Mouse (Mus musculus): ENCODE measurements around the gene Tmem216. TPM values are rescaled to one million over a fixed set of nuclear protein-coding genes. Genes with fewer than 3 reads are reported as not detected.
A peak's percentile ranks its signal among the peaks of the same experiment; 100 is the strongest.

Tmem216 gene
- total and polyA plus RNA-seq, 3 experiments, result 1.7 to 20.3 (median 14.6) TPM

GRCm38 (mm10) chr19:10525106-10525901 lies 30.7 kb downstream of the Tmem216 start, which contains the start of gene Cpsf7:
Gene Cpsf7, plus strand, starts transcription at chr19:10525266.
- Histone ChIP-seq H3K36me3 (replicated peaks) (peaks cover 45% of the 10 kb centered on the region), H3K4me3 (ENCODE audit: low read depth, low read length) (peak within 1 kb of the TSS; percentile 96), H3K27me3 (ENCODE audit: insufficient read depth, low read length) (no peaks in the 10 kb centered on the region), H3K9me3 (replicated peaks) (no peaks in the 10 kb centered on the region), H3K4me1 (ENCODE audit: insufficient read depth, low read depth, low read length) (peaks cover 56% of the 10 kb centered on the region)
- DNase-seq (ENCODE audit: low spot score) (peak; percentile 82), ATAC-seq (ENCODE audit: extremely low read depth, insufficient number of reproducible peaks, low FRiP score, poor library complexity, severe bottlenecking) (peak; percentile 70)
- no peak for TF ChIP-seq POLR2AphosphoS5 (IDR thresholded peaks at IDR 0.05; ENCODE audit: insufficient replicate concordance, low read depth, low read length)
- TF ChIP-seq GATA2 (IDR thresholded peaks at IDR 0.05; ENCODE audit: borderline replicate concordance, low read depth, low read length), result no peak
- TF ChIP-seq GATA1 (IDR thresholded peaks at IDR 0.05; ENCODE audit: borderline replicate concordance, low read length), result no peak
- TF ChIP-seq CTCF (IDR thresholded peaks at IDR 0.05; ENCODE audit: low read depth, low read length), result no peak
- TF ChIP-seq TAL1 (conservative IDR thresholded peaks at IDR 0.05; ENCODE audit: low read depth, low read length), result no peak

- Histone ChIP-seq H3K27me3 (ENCODE audit: insufficient read depth, low read length) (no peaks in the 10 kb centered on the region), H3K4me1 (ENCODE audit: insufficient read depth, low read depth, low read length) (peaks cover 58% of the 10 kb centered on the region), H3K4me3 (ENCODE audit: low read depth, low read length) (peak overlapping the region; percentile 96), H3K9me3 (replicated peaks) (no peaks in the 10 kb centered on the region), H3K36me3 (replicated peaks) (peaks cover 39% of the 10 kb centered on the region)
- TF ChIP-seq CTCF (IDR thresholded peaks at IDR 0.05; ENCODE audit: low read depth, low read length), result no peak
- no peak for TF ChIP-seq TAL1 (conservative IDR thresholded peaks at IDR 0.05; ENCODE audit: low read depth, low read length)
- no peak for TF ChIP-seq POLR2AphosphoS5 (IDR thresholded peaks at IDR 0.05; ENCODE audit: insufficient replicate concordance, low read depth, low read length)
- no peak for TF ChIP-seq GATA2 (IDR thresholded peaks at IDR 0.05; ENCODE audit: borderline replicate concordance, low read depth, low read length)
- TF ChIP-seq GATA1 (IDR thresholded peaks at IDR 0.05; ENCODE audit: borderline replicate concordance, low read length), result no peak
- ATAC-seq (ENCODE audit: extremely low read depth, insufficient number of reproducible peaks, low FRiP score, poor library complexity, severe bottlenecking), result no peak
- DNase-seq (ENCODE audit: low spot score), result peak; percentile 8
Observed at GRCm38 (mm10) chr19:10524784-10525105, 31.3 kb downstream of the Tmem216 start.

GRCm38 (mm10) chr19:10523483-10524080 lies 32.5 kb downstream of the Tmem216 start:
- ATAC-seq (ENCODE audit: extremely low read depth, insufficient number of reproducible peaks, low FRiP score, poor library complexity, severe bottlenecking) (peak; percentile 70), DNase-seq (ENCODE audit: low spot score) (peak; percentile 42)

GRCm38 (mm10) chr19:10521926-10522325 lies 34.1 kb downstream of the Tmem216 start:
- Histone ChIP-seq H3K9me3 (replicated peaks) (no peaks in the 10 kb centered on the region), H3K36me3 (replicated peaks) (peaks cover 38% of the 10 kb centered on the region), H3K4me1 (ENCODE audit: insufficient read depth, low read depth, low read length) (peaks cover 59% of the 10 kb centered on the region), H3K4me3 (ENCODE audit: low read depth, low read length) (no peak overlapping the region; the same call in 1 of the 2 replicates), H3K27me3 (ENCODE audit: insufficient read depth, low read length) (no peaks in the 10 kb centered on the region)
- TF ChIP-seq GATA1 (IDR thresholded peaks at IDR 0.05; ENCODE audit: borderline replicate concordance, low read length), result no peak
- no peak for TF ChIP-seq TAL1 (conservative IDR thresholded peaks at IDR 0.05; ENCODE audit: low read depth, low read length)
- no peak for TF ChIP-seq POLR2AphosphoS5 (IDR thresholded peaks at IDR 0.05; ENCODE audit: insufficient replicate concordance, low read depth, low read length)
- TF ChIP-seq GATA2 (IDR thresholded peaks at IDR 0.05; ENCODE audit: borderline replicate concordance, low read depth, low read length), result no peak
- no peak for TF ChIP-seq CTCF (IDR thresholded peaks at IDR 0.05; ENCODE audit: low read depth, low read length)
- DNase-seq (ENCODE audit: low spot score), result no peak
- no peak for ATAC-seq (ENCODE audit: extremely low read depth, insufficient number of reproducible peaks, low FRiP score, poor library complexity, severe bottlenecking)

More at GRCm38 (mm10) chr19:10523483-10524080, 32.5 kb downstream of the Tmem216 start:
- H3K4me1 ChIP-seq (ENCODE audit: insufficient read depth, low read depth, low read length), result peaks cover 64% of the 10 kb centered on the region
- peak; percentile 73 for TF ChIP-seq TAL1 (conservative IDR thresholded peaks at IDR 0.05; ENCODE audit: low read depth, low read length)
- TF ChIP-seq CTCF (IDR thresholded peaks at IDR 0.05; ENCODE audit: low read depth, low read length), result no peak
- no peaks in the 10 kb centered on the region for H3K27me3 ChIP-seq (ENCODE audit: insufficient read depth, low read length)
- H3K36me3 ChIP-seq (replicated peaks), result peaks cover 33% of the 10 kb centered on the region
- H3K4me3 ChIP-seq (ENCODE audit: low read depth, low read length), result peak overlapping the region; percentile 96
- no peaks in the 10 kb centered on the region for H3K9me3 ChIP-seq (replicated peaks)

GRCm38 (mm10) chr19:10520355-10520754 lies 35.7 kb downstream of the Tmem216 start:
- DNase-seq (ENCODE audit: low spot score), result no peak
- ATAC-seq (ENCODE audit: extremely low read depth, insufficient number of reproducible peaks, low FRiP score, poor library complexity, severe bottlenecking), result no peak
- H3K4me1 ChIP-seq (ENCODE audit: insufficient read depth, low read depth, low read length), result peaks cover 50% of the 10 kb centered on the region

DNA sequence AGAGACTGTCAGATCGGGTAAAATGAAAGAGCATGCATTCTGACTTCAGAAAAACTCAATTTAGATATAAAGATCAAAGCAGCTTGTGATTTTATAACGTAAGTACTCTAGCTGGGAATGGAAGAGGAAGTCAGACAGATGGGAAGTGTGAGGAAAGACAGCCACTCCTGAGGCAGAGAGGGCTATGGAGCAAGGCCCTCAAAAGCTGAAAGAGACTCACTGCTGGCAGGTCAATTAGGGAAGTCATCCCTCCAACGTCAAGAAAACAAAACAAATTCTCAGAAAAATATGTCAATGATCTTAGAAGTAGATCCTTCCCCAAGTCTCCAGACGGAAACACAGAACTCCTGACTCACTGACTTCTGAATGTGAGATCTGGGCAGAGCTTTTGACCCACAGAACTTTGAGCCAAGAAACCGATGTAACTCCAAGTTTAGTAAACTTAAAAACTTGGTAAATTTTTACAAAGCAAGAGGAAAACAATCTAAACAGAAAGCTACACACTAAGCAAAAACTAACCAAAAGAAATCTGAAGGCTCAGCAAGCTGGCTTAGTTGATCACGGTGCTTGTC lies 45.2 kb downstream of the Tmem216 start:
- H3K36me3 ChIP-seq (replicated peaks), result peaks cover 81% of the 10 kb centered on the region
- H3K9me3 ChIP-seq (replicated peaks), result no peaks in the 10 kb centered on the region
- no peak overlapping the region for H3K4me3 ChIP-seq (ENCODE audit: low read depth, low read length)
- DNase-seq (ENCODE audit: low spot score) (no peak), ATAC-seq (ENCODE audit: extremely low read depth, insufficient number of reproducible peaks, low FRiP score, poor library complexity, severe bottlenecking) (no peak)
- TF ChIP-seq GATA2 (IDR thresholded peaks at IDR 0.05; ENCODE audit: borderline replicate concordance, low read depth, low read length), result no peak
- TF ChIP-seq CTCF (IDR thresholded peaks at IDR 0.05; ENCODE audit: low read depth, low read length), result no peak
- TF ChIP-seq TAL1 (conservative IDR thresholded peaks at IDR 0.05; ENCODE audit: low read depth, low read length), result no peak
- TF ChIP-seq POLR2AphosphoS5 (IDR thresholded peaks at IDR 0.05; ENCODE audit: insufficient replicate concordance, low read depth, low read length), result no peak
- no peak for TF ChIP-seq GATA1 (IDR thresholded peaks at IDR 0.05; ENCODE audit: borderline replicate concordance, low read length)
- peaks cover 2% of the 10 kb centered on the region; the same call in 1 of the 2 replicates for H3K4me1 ChIP-seq (ENCODE audit: insufficient read depth, low read depth, low read length)
- no peaks in the 10 kb centered on the region for H3K27me3 ChIP-seq (ENCODE audit: insufficient read depth, low read length)

More at GRCm38 (mm10) chr19:10520355-10520754, 35.7 kb downstream of the Tmem216 start:
- no peaks in the 10 kb centered on the region for H3K27me3 ChIP-seq (ENCODE audit: insufficient read depth, low read length)
- no peaks in the 10 kb centered on the region for H3K9me3 ChIP-seq (replicated peaks)
- no peak for TF ChIP-seq GATA1 (IDR thresholded peaks at IDR 0.05; ENCODE audit: borderline replicate concordance, low read length)
- peak; percentile 19; the same call in 1 of the 2 replicates for TF ChIP-seq CTCF (IDR thresholded peaks at IDR 0.05; ENCODE audit: low read depth, low read length)
- TF ChIP-seq GATA2 (IDR thresholded peaks at IDR 0.05; ENCODE audit: borderline replicate concordance, low read depth, low read length), result no peak
- TF ChIP-seq TAL1 (conservative IDR thresholded peaks at IDR 0.05; ENCODE audit: low read depth, low read length), result no peak
- TF ChIP-seq POLR2AphosphoS5 (IDR thresholded peaks at IDR 0.05; ENCODE audit: insufficient replicate concordance, low read depth, low read length), result no peak
- H3K36me3 ChIP-seq (replicated peaks), result peaks cover 48% of the 10 kb centered on the region
- H3K4me3 ChIP-seq (ENCODE audit: low read depth, low read length), result no peak overlapping the region

All from G1E (cell line).